Mouse (Mus musculus) limb, embryonic 14.5 days (tissue): ENCODE results near the gene Rbm39. TPM values are rescaled to one million over a fixed set of nuclear protein-coding genes. Genes with fewer than 3 reads are reported as not detected.

Experiments used
- ATAC-seq: fragments of 200-750 bp; cut with Nextera tagmentation; 2 replicates; pipeline ENCODE4 v1.8.0; 2017; ENCODE audit warnings: low read depth, moderate number of reproducible peaks, moderate TSS enrichment; ENCODE audit not compliant: low FRiP score
- DNase-seq: peaks from one replicate; pipeline ENCODE4 v3.0.0-alpha.2; 2015; ENCODE audit warnings: low spot score
- H3K27ac ChIP-seq: fragments of 300-500 bp; sonication (generic); replicated peaks from 2 replicates; pipeline ENCODE4 v1.5.1; 2014; ENCODE audit warnings: low read depth, mild to moderate bottlenecking, low read length, moderate library complexity, mixed read lengths
- H3K27me3 ChIP-seq: fragments of 300-500 bp; sonication (generic); 2 replicates; pipeline ENCODE4 v1.6.1; 2014; ENCODE audit warnings: low read length, mixed read lengths; ENCODE audit not compliant: control insufficient read depth, insufficient read depth
- H3K36me3 ChIP-seq: fragments of 300-500 bp; sonication (generic); 2 replicates; pipeline ENCODE4 v1.6.1; 2014; ENCODE audit warnings: mild to moderate bottlenecking, low read length, moderate library complexity, mixed read lengths; ENCODE audit not compliant: control insufficient read depth, insufficient read depth
- H3K4me1 ChIP-seq: fragments of 300-500 bp; sonication (generic); 2 replicates; pipeline ENCODE4 v1.6.1; 2014; ENCODE audit warnings: antibody characterized with exemption, low read length, mixed read lengths; ENCODE audit not compliant: control insufficient read depth, insufficient read depth
- H3K4me2 ChIP-seq: fragments of 300-500 bp; sonication (generic); replicated peaks from 2 replicates; pipeline ENCODE4 v1.6.1; 2014; ENCODE audit warnings: low read depth, mild to moderate bottlenecking, low read length, moderate library complexity; ENCODE audit not compliant: severe bottlenecking
- H3K4me3 ChIP-seq: fragments of 300-500 bp; sonication (generic); replicated peaks from 2 replicates; pipeline ENCODE4 v1.5.1; 2014; ENCODE audit warnings: low read length
- H3K9ac ChIP-seq: fragments of 300-500 bp; sonication (generic); 2 replicates; pipeline ENCODE4 v1.6.1; 2014; ENCODE audit warnings: mild to moderate bottlenecking, low read depth, low read length, moderate library complexity; ENCODE audit not compliant: severe bottlenecking
- H3K9me3 ChIP-seq: fragments of 300-500 bp; sonication (generic); 2 replicates; pipeline ENCODE4 v1.6.1; 2016; ENCODE audit warnings: low read length; ENCODE audit not compliant: control insufficient read depth
- POLR2A ChIP-seq: fragments of 200-500 bp; IDR thresholded peaks from 2 replicates; pipeline ENCODE4 v1.8.0; 2012; ENCODE audit warnings: inconsistent platforms, mild to moderate bottlenecking, moderate library complexity, borderline replicate concordance; ENCODE audit not compliant: insufficient read depth, insufficient read length; ENCODE audit errors: extremely low read depth
- WGBS: fragments of 180-500 bp; shearing (Covaris S2); extraction: QIAGEN DNeasy Blood & Tissue Kit; methylation state at CpG from one replicate; pipeline ENCODE4 v1.1.7; 2014; 5-methylcytosine and 5-hydroxymethylcytosine counted together
- polyA plus RNA-seq, 2 experiments: library from polyadenylated mRNA; depleted of rRNA in 1 of 2; stranded (reverse) in 1 of 2; unstranded in 1 of 2; fragments of >200 nt; fragmentation: Nextera tagmentation in 1 of 2; extraction: Ambion mirVana in 1 of 2; gene quantifications; 2 replicates each; pipeline versions ENCODE4 v1.2.1 to v1.2.3; 2012 to 2014

Gene Rbm39
- polyA plus RNA-seq, 2 experiments = 297 to 728 TPM

DNA sequence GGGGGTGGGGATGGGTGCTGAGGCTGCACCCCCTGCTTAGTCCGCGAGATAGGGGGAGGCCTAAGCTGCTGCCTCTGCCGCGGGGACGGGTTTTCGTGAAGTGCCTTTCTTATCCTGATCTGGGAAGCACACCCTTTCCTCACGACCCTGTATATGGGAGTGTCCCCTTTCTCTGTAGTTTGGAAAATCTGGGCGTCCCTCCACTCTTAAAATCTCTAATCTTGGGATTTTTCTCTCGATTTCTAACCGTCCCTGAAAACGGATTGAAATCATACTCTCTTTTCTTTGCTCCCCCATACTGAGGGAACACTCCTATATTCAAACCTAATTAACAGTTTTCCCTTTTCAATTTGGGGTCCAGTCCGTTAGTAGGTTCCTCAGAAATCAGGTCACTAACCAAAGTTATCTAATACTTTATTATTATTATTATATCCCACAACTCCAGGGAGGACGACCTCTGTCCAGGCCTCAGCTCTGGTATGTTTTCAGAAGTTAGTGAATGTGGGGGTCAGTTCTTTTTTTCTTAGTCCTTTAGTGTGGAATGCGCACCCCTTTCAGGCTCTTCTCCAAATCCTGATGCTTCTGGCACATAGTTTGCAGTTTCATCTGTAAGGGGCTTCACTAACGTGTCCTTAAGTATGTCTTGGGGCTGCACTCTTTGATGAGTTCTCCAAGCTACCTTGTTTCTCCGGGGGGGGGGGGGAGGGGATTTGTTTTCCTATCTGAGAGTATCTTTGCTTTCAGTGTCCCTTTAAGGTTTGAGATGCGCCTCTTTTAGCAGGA lies 17.3 kb upstream of the Rbm39 start:
- Histone ChIP-seq H3K4me2 (peak overlapping the region; percentile 55), H3K27me3 (no peaks in the 10 kb centered on the region), H3K9me3 (no peaks in the 10 kb centered on the region), H3K27ac (peak overlapping the region; percentile 91), H3K36me3 (0 out of 2 replicates have a peak, but pooled peaks cover 3% of the 10 kb centered on the region), H3K4me1 (peaks cover 26% of the 10 kb centered on the region), H3K9ac (peak overlapping the region; percentile 78), H3K4me3 (peak overlapping the region; percentile 70)
- no peak for TF ChIP-seq POLR2A
- ATAC-seq = no peak
- 6% methylated on average over 13 of the region's 17 CpGs for WGBS
- DNase-seq = no peak

DNA sequence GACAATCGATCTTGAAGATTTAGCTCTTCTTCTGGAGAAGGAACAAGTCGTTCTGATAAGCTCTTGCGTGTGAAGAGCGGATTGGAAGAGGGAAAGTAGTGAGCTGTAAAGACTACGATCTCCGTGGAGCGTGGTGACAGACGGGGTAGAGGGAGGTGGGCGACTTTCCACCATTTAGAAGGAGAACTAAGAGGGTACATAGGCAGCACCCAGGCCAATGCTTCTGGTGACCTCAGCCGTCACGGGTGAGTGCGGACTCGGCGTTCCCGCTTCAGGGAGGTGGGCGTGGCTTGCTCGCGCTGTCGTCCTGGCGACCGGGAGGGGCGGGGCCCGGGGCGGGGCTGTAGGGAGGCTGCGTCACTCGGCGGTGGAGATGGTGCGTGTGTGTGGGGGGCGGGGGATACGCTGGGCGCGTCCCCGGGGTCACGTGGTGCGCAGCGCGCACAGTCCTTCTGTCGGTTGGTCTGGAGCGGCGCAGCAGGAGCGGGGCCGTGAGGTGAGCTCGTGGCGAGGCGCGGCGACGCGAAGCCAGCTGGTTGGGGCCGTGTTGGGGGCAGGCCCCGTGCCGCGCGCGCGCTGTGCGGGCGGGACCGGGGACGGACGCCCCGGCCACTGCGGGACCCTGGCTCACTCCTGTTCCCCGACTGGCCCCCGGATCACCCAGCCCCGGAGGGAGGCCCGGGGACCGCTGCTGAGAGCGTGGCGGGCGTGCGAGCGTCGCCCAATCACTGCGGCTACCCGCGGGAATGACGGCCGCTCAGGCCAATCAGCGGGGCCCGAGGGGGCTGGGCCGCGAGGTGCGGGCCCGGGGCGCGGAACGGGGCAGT lies 16.5 kb upstream of the Rbm39 start, which contains the start of gene Phf20:
Gene Phf20 (plus strand): TSS at position 165 of the 827 bp plus-strand sequence.
- Histone ChIP-seq H3K36me3 (0 out of 2 replicates have a peak, but pooled peaks cover under 1% of the 10 kb centered on the region), H3K27ac (peak within 1 kb of the TSS; percentile 91), H3K27me3 (no peaks in the 10 kb centered on the region), H3K4me1 (peaks cover 26% of the 10 kb centered on the region), H3K9me3 (no peaks in the 10 kb centered on the region), H3K4me3 (peak within 1 kb of the TSS; percentile 70), H3K9ac (peak within 1 kb of the TSS; percentile 78), H3K4me2 (peak within 1 kb of the TSS; percentile 55)
- WGBS = 1% methylated on average over 45 of the region's 88 CpGs
- DNase-seq (peak; percentile 95), ATAC-seq (peak; percentile 99)
- TF ChIP-seq POLR2A = peak; percentile 26; the same call in 1 of the 2 replicates

DNA sequence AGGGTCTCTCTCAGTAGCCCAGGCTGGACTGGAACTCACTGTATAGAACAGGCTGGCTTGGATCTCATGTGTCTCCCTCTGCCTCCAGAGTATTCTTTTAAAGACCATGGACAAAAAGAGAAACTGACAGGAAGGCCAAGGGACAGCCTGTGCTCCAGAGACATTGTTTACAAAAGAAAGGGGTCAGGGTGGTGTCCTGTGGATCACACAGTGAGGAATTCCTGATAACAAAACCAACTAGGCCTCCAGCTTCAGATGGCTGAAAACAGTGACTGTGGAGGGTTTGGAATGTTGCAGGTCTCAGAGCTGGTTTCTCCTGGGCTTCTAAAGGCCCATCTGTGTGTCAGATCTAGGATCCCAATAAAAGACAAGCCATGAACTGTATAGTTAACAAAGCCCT lies 14.5 kb upstream of the Rbm39 start:
- DNase-seq (no peak), ATAC-seq (no peak)
- Histone ChIP-seq H3K36me3 (no peaks in the 10 kb centered on the region), H3K4me1 (peaks cover 15% of the 10 kb centered on the region), H3K27me3 (no peaks in the 10 kb centered on the region), H3K9me3 (no peaks in the 10 kb centered on the region), H3K4me2 (no peak overlapping the region), H3K9ac (no peak overlapping the region), H3K4me3 (no peak overlapping the region), H3K27ac (no peak overlapping the region)
- no peak for TF ChIP-seq POLR2A

DNA sequence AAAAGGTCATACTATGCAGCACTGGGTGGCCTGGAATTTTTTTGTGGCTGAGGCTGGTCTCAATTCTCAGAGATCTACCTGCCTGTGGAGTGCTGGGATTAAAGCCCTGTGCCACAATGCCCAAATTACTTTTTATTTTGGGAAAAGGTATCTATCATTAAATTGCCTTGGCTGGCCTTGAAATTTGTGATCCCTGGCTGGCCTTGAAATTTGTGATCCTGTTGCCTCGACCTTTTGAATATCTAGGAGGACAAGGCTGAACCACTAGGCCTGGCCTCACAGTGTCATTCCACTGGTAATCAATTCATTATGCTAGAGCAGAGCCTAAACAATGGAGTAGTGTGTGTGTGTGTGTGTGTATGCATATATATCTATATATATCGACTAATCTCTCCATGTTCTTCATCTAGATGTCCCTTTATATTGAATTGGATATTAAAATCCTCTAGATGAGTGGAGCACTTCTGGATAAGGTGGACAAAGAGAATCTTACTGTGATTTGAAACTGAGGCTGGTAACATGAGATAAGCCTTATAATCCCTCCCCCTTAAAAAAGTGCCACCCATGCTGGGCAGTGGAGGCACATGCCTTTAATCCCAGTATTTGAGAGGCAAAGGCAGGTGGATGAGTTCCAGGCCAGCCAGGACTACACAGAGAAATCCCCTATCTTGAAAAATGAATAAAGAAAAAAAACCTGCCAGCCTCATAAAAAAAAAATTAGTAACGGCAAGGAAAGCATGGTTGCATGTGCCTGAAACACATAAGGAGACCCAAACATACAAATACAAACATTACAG lies 13.2 kb upstream of the Rbm39 start:
- Histone ChIP-seq H3K27me3 (no peaks in the 10 kb centered on the region), H3K4me3 (no peak overlapping the region), H3K4me1 (peaks cover 9% of the 10 kb centered on the region; the same call in 1 of the 2 replicates), H3K9me3 (no peaks in the 10 kb centered on the region), H3K9ac (no peak overlapping the region), H3K4me2 (no peak overlapping the region), H3K27ac (no peak overlapping the region), H3K36me3 (no peaks in the 10 kb centered on the region)
- ATAC-seq = no peak
- TF ChIP-seq POLR2A = no peak
- no peak for DNase-seq
- 63% methylated on average over 3 of the region's 3 CpGs for WGBS

DNA sequence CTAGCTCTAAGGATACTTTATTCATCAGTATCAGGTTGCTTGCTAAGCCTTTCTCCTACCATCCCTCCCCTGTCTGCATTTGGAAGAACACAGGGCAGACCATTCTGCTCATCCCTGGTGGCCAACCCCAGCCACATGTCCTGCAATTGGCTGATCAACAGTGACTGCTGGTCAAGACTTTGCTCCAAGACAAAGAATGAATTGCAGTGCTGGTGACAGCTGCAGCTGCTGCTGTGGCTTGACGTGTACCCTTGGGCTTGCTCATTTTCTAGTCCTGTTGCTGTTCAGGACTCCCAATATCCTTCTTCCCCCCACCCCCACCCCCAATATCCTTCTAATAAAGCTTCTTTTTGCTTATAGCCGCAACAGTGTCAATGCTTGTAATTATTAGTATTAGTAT lies 12.0 kb upstream of the Rbm39 start:
- ATAC-seq = no peak
- H3K27ac ChIP-seq = no peak overlapping the region
- H3K9me3 ChIP-seq = no peaks in the 10 kb centered on the region
- DNase-seq = no peak
- no peak for TF ChIP-seq POLR2A
- WGBS = 84% methylated on average over 2 of the region's 2 CpGs
- no peaks in the 10 kb centered on the region for H3K27me3 ChIP-seq
- H3K36me3 ChIP-seq = no peaks in the 10 kb centered on the region
- H3K4me2 ChIP-seq = no peak overlapping the region
- H3K4me1 ChIP-seq = peaks cover 3% of the 10 kb centered on the region; the same call in 1 of the 2 replicates
- no peak overlapping the region for H3K9ac ChIP-seq
- H3K4me3 ChIP-seq = no peak overlapping the region
